Mouse (Mus musculus): ENCODE measurements around the gene Tmem236.

DNA sequence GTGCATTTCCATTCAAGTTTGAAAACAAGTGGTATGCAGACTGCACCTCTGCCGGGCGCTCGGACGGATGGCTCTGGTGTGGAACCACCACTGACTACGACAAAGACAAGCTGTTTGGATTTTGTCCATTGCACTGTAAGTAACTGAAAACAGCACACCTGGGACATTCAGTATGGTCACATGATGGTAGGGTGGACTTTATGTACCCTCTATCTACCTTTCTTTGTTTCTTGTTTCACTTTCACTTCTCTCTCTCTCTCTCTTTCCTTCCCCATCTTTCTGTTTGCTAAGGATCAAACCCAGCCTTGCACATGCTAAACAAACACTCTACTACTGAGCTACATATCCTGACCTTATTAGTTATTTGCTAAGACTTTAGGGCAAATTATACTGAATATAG is 69.8 kb downstream of the Tmem236 start:
- no peak for TF ChIP-seq EP300 (IDR thresholded peaks at IDR 0.05; ENCODE audit: low read depth)
- TF ChIP-seq CTCF (IDR thresholded peaks at IDR 0.05; ENCODE audit: low read depth) = no peak
